Mouse (Mus musculus): Measurements from ENCODE around the gene Sp7.

- no peak for TF ChIP-seq MYOG (IDR thresholded peaks at IDR 0.05; ENCODE audit: control insufficient read depth in 1 of 3, insufficient read depth in 1 of 3, insufficient read length in 2 of 3, low read depth in 2 of 3)
- TF ChIP-seq POLR2A (IDR thresholded peaks at IDR 0.05; ENCODE audit: insufficient read length, low read depth), result no peak
- no peak for TF ChIP-seq TCF12 (IDR thresholded peaks at IDR 0.05; ENCODE audit: insufficient read depth, poor library complexity, severe bottlenecking)
- no peak for TF ChIP-seq E2F4 (IDR thresholded peaks at IDR 0.05; ENCODE audit: insufficient read depth)
- TF ChIP-seq CEBPB (IDR thresholded peaks at IDR 0.05; ENCODE audit: insufficient read depth, poor library complexity, severe bottlenecking), result no peak
- no peak for TF ChIP-seq USF1 (IDR thresholded peaks at IDR 0.05; ENCODE audit: low read depth)
- TF ChIP-seq SRF (IDR thresholded peaks at IDR 0.05; ENCODE audit: control insufficient read depth, insufficient read length, low read depth), result no peak
- no peak for TF ChIP-seq POLR2AphosphoS2 (IDR thresholded peaks at IDR 0.05; ENCODE audit: insufficient read length, low read depth)
- TF ChIP-seq MYOD1 (IDR thresholded peaks at IDR 0.05; ENCODE audit: control insufficient read depth in 1 of 3, insufficient read length in 2 of 3, low read depth in 2 of 3), result no peak
- TF ChIP-seq MAX (IDR thresholded peaks at IDR 0.05; ENCODE audit: low read depth), result no peak
- TF ChIP-seq REST (IDR thresholded peaks at IDR 0.05; ENCODE audit: insufficient read depth, insufficient read length), result no peak
- TF ChIP-seq TCF3 (IDR thresholded peaks at IDR 0.05; ENCODE audit: insufficient read length, low read depth), result no peak
Measured at GRCm38 (mm10) chr15:102352177-102352576, 14.8 kb downstream of the Sp7 start.

Data from myocyte (in vitro differentiated cells).